Mouse (Mus musculus): Measurements from ENCODE around the gene Fbxl7.

DNA sequence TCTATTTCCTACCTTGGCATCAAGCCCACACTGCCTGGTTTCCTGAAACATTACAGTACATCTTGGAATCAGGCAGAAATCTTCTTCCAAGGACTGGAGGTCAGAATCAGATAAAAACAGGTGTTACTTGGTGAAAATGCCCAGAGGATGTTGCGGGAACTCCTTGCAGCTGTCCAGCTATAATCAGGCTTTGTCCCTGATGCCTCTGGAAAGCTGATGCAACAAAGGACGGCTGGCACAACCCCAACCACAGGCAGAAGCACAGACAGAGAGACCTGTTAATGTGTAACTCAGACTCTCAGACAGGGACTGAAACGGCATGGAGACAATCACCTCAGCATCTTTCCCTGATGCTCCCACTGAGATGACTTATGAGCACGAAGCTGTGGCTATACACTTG lies 133.7 kb downstream of the Fbxl7 start:
- TF ChIP-seq POLR2A (IDR thresholded peaks at IDR 0.05; ENCODE audit: low read depth, low read length), result no peak
- TF ChIP-seq CTCF (conservative IDR thresholded peaks at IDR 0.05; ENCODE audit: insufficient read depth, insufficient read length, low read depth, low read length), result no peak

All from kidney, adult 2 months (tissue).